Mouse (Mus musculus) heart, postnatal 25 days (tissue): Measurements from ENCODE around the gene Gm4969. TPM values are rescaled to one million over a fixed set of nuclear protein-coding genes. Genes with fewer than 3 reads are reported as not detected.

ENCODE experiments used
- microRNA-seq: library from miRNA; unstranded; fragments of <30 nt; microRNA quantifications from one replicate; pipeline ENCODE4 v1.2.0, GENCODE M21; 2022
- total RNA-seq, 2 experiments: library from RNA; stranded (reverse); gene quantifications; 2 replicates each; pipeline ENCODE4 v1.2.3; 2021

Gm4969 gene
- total RNA-seq, 2 experiments from 2014 or later, result not detected

Small RNA genes within 50 kb of the gene (microRNA-seq; reads per million reads assigned to microRNA genes)
- gene Mir3100, result 6.1 reads per million, percentile 17 among the genes with 10 or more reads in this experiment

Other genes starting within 250 kb of the Gm4969 start
- 1 to 10 TPM; 1.2 to 1.7 TPM for gene Pglyrp1, start 247.0 kb downstream of the Gm4969 start, total RNA-seq
- gene Ccdc61, start 208.0 kb downstream of the Gm4969 start, total RNA-seq, result 1 to 10 TPM; 7.7 to 8.3 TPM
- gene Nova2, start 192.5 kb downstream of the Gm4969 start, total RNA-seq, result 1 to 10 TPM; 5.5 to 6.6 TPM
- not detected for gene Nanos2, start 131.0 kb downstream of the Gm4969 start, total RNA-seq
- 1 to 10 TPM; 3.2 to 4.0 TPM for gene Mypop, start 127.1 kb downstream of the Gm4969 start, total RNA-seq
- gene Irf2bp1, start 114.3 kb downstream of the Gm4969 start, total RNA-seq, result 10 to 100 TPM; 20.2 to 23.6 TPM
- gene Foxa3, start 94.8 kb downstream of the Gm4969 start, total RNA-seq, result not detected
- gene Sympk, start 94.0 kb downstream of the Gm4969 start, total RNA-seq, result 10 to 100 TPM; 76.3 to 80.1 TPM
- not detected for gene Rsph6a, start 63.7 kb downstream of the Gm4969 start, total RNA-seq
- gene Dmwd, start 42.1 kb downstream of the Gm4969 start, total RNA-seq, result 10 to 100 TPM; 43.9 to 45.4 TPM
- gene Dmpk, start 34.5 kb downstream of the Gm4969 start, total RNA-seq, result 100 to 1,000 TPM; 555 to 584 TPM
- 1 to 10 TPM; 8.6 to 9.8 TPM for gene Six5, start 23.8 kb downstream of the Gm4969 start, total RNA-seq
- 1 to 10 TPM; 5.4 to 5.5 TPM for gene Fbxo46, start 1.5 kb upstream of the Gm4969 start, total RNA-seq
- gene Qpctl, start 30.9 kb upstream of the Gm4969 start, total RNA-seq, result 1 to 10 TPM; 4.6 to 5.1 TPM
- gene Snrpd2, start 31.4 kb upstream of the Gm4969 start, total RNA-seq, result 10 to 100 TPM; 67.8 to 71.0 TPM
- under 1 TPM; 0.21 to 0.22 TPM for gene Gipr, start 47.8 kb upstream of the Gm4969 start, total RNA-seq
- 10 to 100 TPM; 37.1 to 37.8 TPM for gene Eml2, start 58.1 kb upstream of the Gm4969 start, total RNA-seq
- 1 to 10 TPM; 8.6 to 9.4 TPM for gene Gpr4, start 94.2 kb upstream of the Gm4969 start, total RNA-seq
- 10 to 100 TPM; 57.6 to 59.3 TPM for gene Opa3, start 110.0 kb upstream of the Gm4969 start, total RNA-seq
- 10 to 100 TPM; 35.7 to 39.4 TPM for gene Vasp, start 153.4 kb upstream of the Gm4969 start, total RNA-seq
- not detected for gene Ppm1n, start 161.7 kb upstream of the Gm4969 start, total RNA-seq
- 100 to 1,000 TPM; 124 to 136 TPM for gene Rtn2, start 164.3 kb upstream of the Gm4969 start, total RNA-seq
- under 1 TPM; 0.59 to 0.81 TPM for gene Fosb, start 191.7 kb upstream of the Gm4969 start, total RNA-seq
- gene Ercc1, start 226.4 kb upstream of the Gm4969 start, total RNA-seq, result 10 to 100 TPM; 40.7 to 45.1 TPM
- 1 to 10 TPM; 9.1 to 9.7 TPM for gene Cd3eap, start 241.1 kb upstream of the Gm4969 start, total RNA-seq
- gene Ppp1r13l, start 241.4 kb upstream of the Gm4969 start, total RNA-seq, result 10 to 100 TPM; 36.5 to 40.5 TPM